ENCODE assay signal across 25 mouse cellular contexts in the genomic region with DNA sequence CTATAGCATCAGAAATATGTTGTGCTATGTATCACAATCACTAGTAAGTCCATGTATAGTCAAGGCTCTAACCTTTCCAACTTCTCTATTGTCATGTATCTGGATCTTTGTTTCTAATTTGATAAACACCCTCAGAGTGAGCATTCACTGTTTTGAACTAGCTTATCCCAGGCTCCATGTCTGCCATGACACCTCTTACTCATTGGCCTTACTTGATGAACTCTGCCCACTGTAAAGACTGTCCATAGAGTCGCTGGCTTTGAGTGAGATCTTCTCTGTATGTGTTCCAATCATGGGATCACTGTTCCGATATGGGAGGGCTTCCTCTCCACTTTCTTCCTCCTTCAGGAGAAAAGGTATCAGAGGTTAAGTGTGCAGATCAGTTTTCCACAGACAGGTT.
"Had no signal": no experiment of that assay in that cellular context is flagged by ENCODE, and none has a peak within 500 bp of the region (broad histone marks: within the 10 kb centered on the region; RNA-seq: fewer than 3 reads in every experiment).

No protein-coding gene starts in this region.

- H3K9ac ChIP-seq: embryonic facial prominence, embryonic 12.5 days; embryonic facial prominence, embryonic 13.5 days; embryonic facial prominence, embryonic 15.5 days; forebrain, embryonic 12.5 days; forebrain, embryonic 13.5 days; forebrain, embryonic 15.5 days; forebrain, postnatal 0 days had no signal

- H3K4me3 ChIP-seq: embryonic facial prominence, embryonic 10.5 days; embryonic facial prominence, embryonic 12.5 days; embryonic facial prominence, embryonic 13.5 days; embryonic facial prominence, embryonic 15.5 days; erythroblast, embryonic 14.5 days; forebrain, embryonic 10.5 days; forebrain, embryonic 12.5 days; forebrain, embryonic 13.5 days; forebrain, embryonic 15.5 days; gastrocnemius, adult 2 months; heart, adult 2 months; heart, embryonic 10.5 days had no signal

- H3K4me1 ChIP-seq: embryonic facial prominence, embryonic 10.5 days; embryonic facial prominence, embryonic 12.5 days; embryonic facial prominence, embryonic 15.5 days; forebrain, embryonic 10.5 days; forebrain, embryonic 12.5 days; forebrain, embryonic 13.5 days; forebrain, embryonic 15.5 days had no signal

- DNase-seq: cerebellum, adult 9-11 months; cerebellum, postnatal 10 days; cerebellum, postnatal 14 days; cerebellum, postnatal 25 days; cerebellum, postnatal 36 days; embryo, embryonic 11 days; forebrain, postnatal 0 days; gastrocnemius, adult 2 months; gastrocnemius, postnatal 10 days; gastrocnemius, postnatal 14 days; gastrocnemius, postnatal 25 days; gastrocnemius, postnatal 36 days; heart, adult 11 months; heart, adult 18-20 months; heart, adult 2 months had no signal

- H3K27ac ChIP-seq: embryonic facial prominence, embryonic 10.5 days; embryonic facial prominence, embryonic 12.5 days; embryonic facial prominence, embryonic 13.5 days; embryonic facial prominence, embryonic 15.5 days; forebrain, embryonic 10.5 days; forebrain, embryonic 12.5 days; forebrain, embryonic 13.5 days; forebrain, embryonic 15.5 days; gastrocnemius, adult 2 months; heart, adult 2 months; heart, embryonic 10.5 days had no signal

- H3K36me3 ChIP-seq: embryonic facial prominence, embryonic 10.5 days; embryonic facial prominence, embryonic 12.5 days; embryonic facial prominence, embryonic 13.5 days; embryonic facial prominence, embryonic 15.5 days; forebrain, embryonic 10.5 days; forebrain, embryonic 12.5 days; forebrain, embryonic 15.5 days; heart, embryonic 10.5 days had no signal

- H3K27me3 ChIP-seq: embryonic facial prominence, embryonic 12.5 days; embryonic facial prominence, embryonic 13.5 days; embryonic facial prominence, embryonic 15.5 days; forebrain, embryonic 12.5 days; forebrain, embryonic 13.5 days; forebrain, embryonic 15.5 days had no signal

- H3K9me3 ChIP-seq: embryonic facial prominence, embryonic 10.5 days; embryonic facial prominence, embryonic 12.5 days; embryonic facial prominence, embryonic 13.5 days; embryonic facial prominence, embryonic 15.5 days; forebrain, embryonic 10.5 days; forebrain, embryonic 12.5 days; forebrain, embryonic 13.5 days; forebrain, embryonic 15.5 days; heart, embryonic 10.5 days had no signal
